Mouse (Mus musculus) gastrocnemius, postnatal 10 days (tissue): ENCODE measurements at regions not wholly inside any gene's neighbourhood (a gene's known extent, or its start where the extent isn't known, plus 50 kb on each side); places are given as distances from the start of the nearest gene placed in this dataset.
A peak's percentile ranks its signal among the peaks of the same experiment; 100 is the strongest.
"Not testable (repeated sequence)": the region's sequence is repeated elsewhere in the genome, so short reads cannot be mapped to it uniquely, and the experiment has no call there.

Experiments
- DNase-seq: peaks from one replicate; pipeline ENCODE4 v3.0.0; 2021; ENCODE audit warnings: mixed read lengths

- DNase-seq, result peak; percentile 8
These were observed 124.4 kb downstream of the Melk start for GRCm38 (mm10) chr4:44424831-44425704.

- DNase-seq, result no peak
These were observed 133.9 kb downstream of the Melk start for GRCm38 (mm10) chr4:44434593-44434992.

GRCm38 (mm10) chr4:44445511-44445910 lies 144.8 kb downstream of the Melk start:
- DNase-seq, result no peak

- no peak for DNase-seq
These were observed 150.3 kb downstream of the Melk start for GRCm38 (mm10) chr4:44450881-44451532.

- DNase-seq, result no peak
These were observed 151.5 kb downstream of the Melk start for GRCm38 (mm10) chr4:44452043-44452618.

GRCm38 (mm10) chr4:44453552-44453951 lies 152.9 kb downstream of the Melk start:
- no peak for DNase-seq

- DNase-seq, result no peak
These were observed 155.2 kb downstream of the Melk start for GRCm38 (mm10) chr4:44455851-44456250.

GRCm38 (mm10) chr4:44473511-44473910 lies 172.8 kb downstream of the Melk start:
- not testable (repeated sequence) for DNase-seq
